Mouse (Mus musculus) gastrocnemius, postnatal 14 days (tissue): ENCODE measurements around the gene Hist1h3b. TPM values are rescaled to one million over a fixed set of nuclear protein-coding genes. Genes with fewer than 3 reads are reported as not detected.
"Not testable (repeated sequence)": the region's sequence is repeated elsewhere in the genome, so short reads cannot be mapped to it uniquely, and the experiment has no call there.

ENCODE experiments used
- DNase-seq: peaks from one replicate; pipeline ENCODE4 v3.0.0; 2021; ENCODE audit warnings: mixed read lengths
- intact Hi-C: fragments of 180-260 bp; cut with DNase I; formaldehyde crosslinking; loops from one replicate; pipeline ENCODE4 v1.15.1; 2025; ENCODE audit warnings: low total_unique reads
- total RNA-seq, 2 experiments: library from RNA; stranded (reverse); gene quantifications; 2 replicates each; pipeline ENCODE4 v1.2.3; 2021

The Hist1h3b gene
- total RNA-seq, 2 experiments from 2014 or later = 86.8 to 91.4 TPM

DNA sequence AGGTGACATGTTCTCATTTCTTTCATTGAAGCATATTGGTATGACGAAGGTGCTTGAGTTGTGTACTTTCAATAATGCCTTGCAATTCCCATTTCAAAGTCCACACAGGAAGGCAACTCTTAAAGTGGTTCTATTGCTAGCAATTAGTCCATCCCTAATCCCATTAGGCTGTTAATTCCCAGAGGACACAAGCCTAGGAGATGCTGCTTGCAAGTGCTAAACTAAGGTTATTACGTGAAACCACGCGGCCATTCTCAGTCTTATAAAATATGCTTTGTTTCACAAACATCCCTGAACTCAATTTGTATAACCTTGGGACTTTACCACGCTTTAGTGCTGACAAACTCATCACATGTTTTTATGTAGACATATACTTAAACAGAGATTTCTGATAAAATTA lies 15.0 kb upstream of the Hist1h3b start:
- no peak for DNase-seq
- intact Hi-C loops = no loop called here

DNA sequence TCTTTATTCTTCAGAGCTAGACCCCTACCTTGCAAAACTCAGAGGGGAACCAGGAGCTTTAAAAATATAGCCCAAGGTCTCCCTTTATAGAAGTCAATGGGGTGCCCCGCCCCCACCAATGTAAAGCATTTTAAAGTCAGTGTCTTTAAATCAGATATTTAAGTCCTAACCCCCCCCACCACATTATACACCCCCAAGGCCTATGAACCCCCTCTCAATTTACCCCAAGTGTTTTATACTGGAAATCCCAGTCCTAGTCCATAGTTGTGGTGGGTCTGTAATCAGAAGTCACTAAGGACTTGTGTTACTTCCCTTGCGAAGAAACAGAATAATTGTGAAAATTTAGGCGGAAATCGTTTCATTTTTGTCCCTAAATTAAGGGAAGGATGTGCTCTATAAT lies 14.0 kb upstream of the Hist1h3b start:
- DNase-seq = no peak
- intact Hi-C loops = no loop called here

DNA sequence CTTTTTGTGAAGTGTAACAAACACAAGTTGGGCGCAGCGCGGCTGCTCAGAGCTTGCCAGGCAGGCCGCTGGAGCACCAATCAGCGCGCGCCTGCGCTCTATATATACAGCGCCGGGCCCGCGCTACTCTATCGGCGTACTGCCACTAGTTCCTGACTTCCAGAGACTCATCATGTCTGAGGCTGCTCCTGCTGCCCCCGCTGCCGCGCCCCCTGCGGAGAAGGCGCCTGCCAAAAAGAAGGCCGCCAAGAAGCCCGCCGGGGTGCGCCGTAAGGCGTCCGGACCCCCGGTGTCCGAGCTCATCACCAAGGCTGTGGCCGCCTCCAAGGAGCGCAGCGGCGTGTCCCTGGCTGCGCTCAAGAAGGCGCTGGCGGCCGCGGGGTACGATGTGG lies 13.4 kb upstream of the Hist1h3b start, which contains the start of gene Hist1h1c:
Gene Hist1h1c (plus strand): TSS at position 132 of the 392 bp plus-strand sequence.
- peak; percentile 86 for DNase-seq
- intact Hi-C loops = no loop called here

DNA sequence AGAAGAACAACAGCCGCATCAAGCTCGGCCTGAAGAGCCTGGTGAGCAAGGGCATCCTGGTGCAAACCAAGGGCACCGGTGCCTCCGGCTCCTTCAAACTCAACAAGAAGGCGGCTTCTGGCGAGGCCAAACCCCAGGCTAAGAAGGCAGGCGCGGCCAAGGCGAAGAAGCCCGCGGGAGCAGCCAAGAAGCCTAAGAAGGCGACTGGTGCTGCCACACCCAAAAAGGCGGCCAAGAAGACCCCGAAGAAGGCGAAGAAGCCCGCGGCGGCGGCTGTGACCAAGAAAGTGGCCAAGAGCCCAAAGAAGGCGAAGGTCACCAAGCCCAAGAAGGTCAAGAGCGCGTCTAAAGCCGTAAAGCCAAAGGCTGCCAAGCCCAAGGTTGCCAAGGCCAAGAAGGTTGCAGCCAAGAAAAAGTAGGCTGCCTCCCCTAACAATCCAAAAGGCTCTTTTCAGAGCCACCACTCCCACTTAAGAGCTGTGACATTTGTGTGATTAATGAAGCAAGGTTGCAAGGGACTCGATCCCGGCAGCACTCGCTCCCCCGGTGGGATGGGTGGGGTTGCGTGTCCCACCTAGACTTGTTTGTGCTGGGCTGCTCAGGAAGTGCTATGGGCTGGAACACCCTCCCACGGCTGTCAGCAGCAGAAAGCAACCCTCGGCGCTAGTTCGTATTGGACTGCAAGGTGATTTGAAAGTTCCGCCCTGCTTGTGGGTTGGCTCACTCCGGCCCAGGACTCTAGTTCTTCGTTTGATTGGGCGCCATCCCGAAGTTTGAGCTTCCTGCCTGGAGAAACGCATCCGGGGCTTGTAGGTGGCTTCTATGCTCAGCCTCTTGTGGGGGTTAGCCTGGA lies 12.8 kb upstream of the Hist1h3b start:
- intact Hi-C loops = no loop called here
- peak; percentile 91 for DNase-seq

DNA sequence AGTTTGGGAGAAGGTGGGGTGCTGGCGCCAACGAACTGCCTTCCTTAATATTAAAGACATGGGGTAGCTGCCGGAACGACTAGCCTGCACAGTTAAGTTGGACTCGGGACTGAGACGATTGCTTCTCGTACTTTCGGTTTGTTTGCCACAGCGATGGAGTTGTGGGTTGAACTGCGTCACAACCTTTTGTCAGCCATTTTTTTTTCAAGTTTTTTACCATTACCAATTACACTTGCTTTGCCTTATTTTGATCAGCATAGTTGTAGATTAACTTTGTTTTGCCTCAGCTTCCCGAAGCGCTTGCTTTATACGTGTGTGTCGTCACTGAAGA lies 12.2 kb upstream of the Hist1h3b start:
- no peak for DNase-seq
- intact Hi-C loops = no loop called here

DNA sequence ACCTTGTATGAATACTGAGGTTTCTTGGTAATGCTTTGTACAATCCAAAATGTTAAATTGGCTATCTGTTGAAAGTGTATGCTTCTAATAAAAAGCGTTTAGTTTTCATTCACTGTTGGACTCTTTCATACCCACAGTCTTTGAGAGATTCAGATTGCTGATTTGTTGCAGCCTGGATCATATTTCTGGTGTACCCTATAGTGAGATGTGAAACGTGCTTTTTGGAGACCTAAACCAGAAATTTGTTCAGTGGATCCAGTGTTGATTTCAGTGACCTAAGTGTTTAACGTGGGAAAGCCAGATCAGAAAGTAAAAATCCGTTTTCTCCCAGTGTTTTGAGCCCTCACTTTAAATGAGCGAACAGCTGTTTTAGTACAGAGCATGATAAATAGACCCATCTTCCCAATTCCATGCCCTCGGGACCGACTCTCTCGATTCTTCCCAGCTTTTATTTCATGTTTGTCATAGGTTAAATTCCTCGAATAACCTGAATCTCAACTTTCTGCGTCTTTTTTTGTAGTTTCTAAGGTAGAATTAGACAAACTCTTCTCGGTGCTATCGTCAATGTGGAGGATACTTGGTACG lies 11.7 kb upstream of the Hist1h3b start:
- intact Hi-C loops = no loop called here
- no peak for DNase-seq

DNA sequence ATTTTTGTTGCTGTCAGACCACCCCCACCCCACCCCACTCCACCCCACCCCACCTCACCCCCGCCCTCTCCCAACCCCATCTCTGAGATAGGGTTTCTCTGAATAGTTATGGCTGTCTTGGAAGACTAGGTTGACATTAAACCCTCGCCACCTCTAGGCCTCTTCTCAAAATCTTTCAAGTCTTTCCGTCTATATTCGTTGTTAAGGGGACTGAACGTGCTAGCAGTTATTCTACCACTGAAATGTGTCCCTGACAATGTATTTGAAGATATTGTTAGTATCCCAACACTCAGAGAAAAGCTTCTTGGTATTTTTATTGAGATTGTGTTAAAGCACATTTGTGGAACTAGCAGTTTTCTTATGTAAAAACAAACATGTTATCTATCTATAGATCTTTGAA lies 11.2 kb upstream of the Hist1h3b start:
- DNase-seq = no peak
- intact Hi-C loops = no loop called here

DNA sequence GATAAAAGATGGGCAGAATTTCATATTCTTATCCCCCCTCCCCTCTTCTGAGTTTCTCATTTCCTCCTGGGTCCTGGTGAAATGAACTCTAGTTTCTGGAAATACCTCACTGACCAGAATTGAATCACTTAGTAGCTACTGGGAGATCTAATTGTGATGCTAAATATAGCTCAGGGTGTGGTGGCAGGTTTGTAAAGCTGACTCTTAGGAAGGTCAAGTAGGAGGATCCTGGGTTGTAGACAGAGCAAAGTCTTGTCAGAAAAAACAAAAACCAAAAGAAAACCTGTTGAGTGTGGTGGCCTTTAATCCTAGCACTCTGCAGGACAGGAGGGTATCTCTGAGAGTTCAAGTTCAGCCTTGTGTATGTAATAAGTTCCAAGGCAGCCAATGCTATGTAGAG lies 10.1 kb upstream of the Hist1h3b start:
- no peak for DNase-seq
- intact Hi-C loops = no loop called here

DNA sequence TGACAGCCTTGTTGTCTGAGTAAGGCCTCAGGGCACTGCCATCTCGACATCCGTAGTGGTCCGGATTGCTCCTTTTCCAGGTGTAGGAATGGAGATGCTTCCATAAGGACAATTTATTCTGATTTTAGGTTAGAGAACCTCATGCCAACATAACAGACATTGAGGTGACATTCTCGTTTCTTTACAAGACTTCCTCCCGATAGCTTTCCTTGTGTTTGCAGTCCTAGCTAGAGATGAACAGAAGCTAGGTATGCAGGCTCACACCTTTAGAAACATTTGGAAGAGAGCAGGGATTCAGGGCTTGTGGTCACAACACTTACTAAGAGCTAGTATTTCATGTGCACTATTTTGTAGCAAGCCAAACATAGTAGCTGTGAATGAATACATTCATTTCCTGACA lies 8.9 kb upstream of the Hist1h3b start:
- intact Hi-C loops = no loop called here
- no peak for DNase-seq

DNA sequence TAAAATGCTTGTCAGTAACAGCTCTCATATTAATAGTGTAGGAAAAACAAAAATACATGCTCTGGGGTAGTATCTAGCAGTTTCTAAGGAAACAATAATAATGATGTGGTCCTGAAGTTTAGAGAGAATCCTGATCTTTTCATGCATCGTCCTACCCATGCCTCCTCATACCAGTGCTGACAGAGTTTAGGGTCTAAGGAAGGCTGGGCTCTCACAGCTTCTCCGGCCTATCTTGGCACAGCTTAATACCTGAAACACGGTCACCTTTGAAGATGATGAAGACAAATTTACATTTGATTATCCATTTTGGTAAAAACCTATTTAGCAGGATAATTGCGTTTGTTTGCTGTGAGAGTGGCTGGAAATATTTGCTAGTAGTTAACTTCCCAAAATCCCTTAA lies 8.1 kb upstream of the Hist1h3b start:
- intact Hi-C loops = no loop called here
- no peak for DNase-seq

DNA sequence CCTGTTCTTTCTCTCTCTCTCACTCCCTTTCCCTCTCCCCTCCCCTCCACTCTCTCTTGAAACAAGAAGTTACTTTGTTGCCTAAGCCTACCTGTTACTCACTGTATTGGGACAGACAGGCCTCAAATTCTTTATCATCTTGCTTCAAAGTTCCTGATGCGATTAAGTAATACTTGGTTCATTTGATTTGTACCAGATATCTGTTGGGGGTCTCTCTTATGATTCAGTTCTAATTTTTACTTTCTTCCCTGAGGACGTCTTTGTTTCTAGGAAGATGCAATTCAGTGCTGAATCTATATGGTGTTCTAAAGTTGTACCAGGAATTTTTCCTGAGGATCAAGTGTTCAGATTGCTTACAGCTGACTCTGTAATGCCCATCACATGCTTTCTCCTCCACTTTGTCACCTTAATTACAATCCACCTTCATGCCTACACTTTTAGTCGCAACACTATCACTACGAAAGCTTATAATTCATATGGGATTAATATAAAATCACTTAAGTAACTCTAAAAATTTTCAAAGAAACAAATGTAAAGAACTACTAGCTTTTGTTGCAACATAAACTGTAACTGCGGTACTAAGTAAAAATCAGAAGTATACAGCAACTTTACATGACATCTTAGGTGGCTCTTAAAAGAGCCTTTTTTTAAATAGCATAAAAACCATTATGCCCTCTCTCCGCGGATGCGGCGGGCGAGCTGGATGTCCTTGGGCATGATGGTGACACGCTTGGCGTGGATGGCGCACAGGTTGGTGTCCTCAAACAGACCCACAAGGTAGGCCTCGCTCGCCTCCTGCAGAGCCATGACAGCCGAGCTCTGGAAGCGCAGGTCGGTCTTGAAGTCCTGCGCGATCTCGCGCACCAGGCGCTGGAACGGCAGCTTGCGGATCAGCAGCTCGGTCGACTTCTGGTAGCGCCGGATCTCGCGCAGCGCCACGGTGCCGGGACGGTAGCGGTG lies 7.4 kb upstream of the Hist1h3b start:
- intact Hi-C loops = no loop called here
- no peak for DNase-seq

DNA sequence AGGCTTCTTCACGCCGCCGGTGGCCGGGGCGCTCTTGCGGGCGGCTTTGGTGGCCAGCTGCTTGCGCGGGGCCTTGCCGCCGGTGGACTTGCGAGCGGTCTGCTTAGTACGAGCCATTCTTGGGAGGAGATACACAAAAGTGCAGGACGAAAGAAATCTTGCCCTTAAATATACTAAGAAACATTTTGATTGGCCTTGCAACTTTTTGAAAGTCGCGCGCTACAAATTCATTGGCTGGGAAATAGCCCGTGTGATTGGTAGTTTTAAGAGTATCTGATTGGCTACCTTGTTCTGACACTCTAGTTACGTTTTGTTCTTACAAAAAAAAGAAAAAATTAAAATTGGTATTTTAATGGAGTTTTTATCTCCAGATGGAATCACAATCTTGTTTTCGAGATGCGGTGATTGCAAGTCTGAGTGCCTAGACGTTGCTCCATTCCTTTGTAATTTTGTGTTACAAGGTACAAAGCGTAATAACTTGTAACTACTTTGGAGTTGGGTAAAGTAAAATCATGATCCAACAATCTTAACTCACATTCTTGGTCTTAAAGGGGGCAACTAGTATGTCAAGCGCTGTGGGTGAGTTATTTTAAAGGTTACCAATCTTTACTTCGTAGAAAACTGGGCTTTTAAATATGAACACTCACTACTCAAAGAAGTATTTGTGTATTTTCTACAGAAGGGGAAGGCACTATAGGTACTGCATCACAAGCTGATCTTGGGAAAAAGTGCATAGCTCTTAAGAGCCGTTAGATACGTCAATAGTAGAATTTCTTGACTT lies 6.5 kb upstream of the Hist1h3b start, which contains the start of gene Hist1h3c:
Gene Hist1h3c (minus strand): TSS at position 222 of the 781 bp plus-strand sequence.
- intact Hi-C loops = no loop called here
- DNase-seq = peak; percentile 71

DNA sequence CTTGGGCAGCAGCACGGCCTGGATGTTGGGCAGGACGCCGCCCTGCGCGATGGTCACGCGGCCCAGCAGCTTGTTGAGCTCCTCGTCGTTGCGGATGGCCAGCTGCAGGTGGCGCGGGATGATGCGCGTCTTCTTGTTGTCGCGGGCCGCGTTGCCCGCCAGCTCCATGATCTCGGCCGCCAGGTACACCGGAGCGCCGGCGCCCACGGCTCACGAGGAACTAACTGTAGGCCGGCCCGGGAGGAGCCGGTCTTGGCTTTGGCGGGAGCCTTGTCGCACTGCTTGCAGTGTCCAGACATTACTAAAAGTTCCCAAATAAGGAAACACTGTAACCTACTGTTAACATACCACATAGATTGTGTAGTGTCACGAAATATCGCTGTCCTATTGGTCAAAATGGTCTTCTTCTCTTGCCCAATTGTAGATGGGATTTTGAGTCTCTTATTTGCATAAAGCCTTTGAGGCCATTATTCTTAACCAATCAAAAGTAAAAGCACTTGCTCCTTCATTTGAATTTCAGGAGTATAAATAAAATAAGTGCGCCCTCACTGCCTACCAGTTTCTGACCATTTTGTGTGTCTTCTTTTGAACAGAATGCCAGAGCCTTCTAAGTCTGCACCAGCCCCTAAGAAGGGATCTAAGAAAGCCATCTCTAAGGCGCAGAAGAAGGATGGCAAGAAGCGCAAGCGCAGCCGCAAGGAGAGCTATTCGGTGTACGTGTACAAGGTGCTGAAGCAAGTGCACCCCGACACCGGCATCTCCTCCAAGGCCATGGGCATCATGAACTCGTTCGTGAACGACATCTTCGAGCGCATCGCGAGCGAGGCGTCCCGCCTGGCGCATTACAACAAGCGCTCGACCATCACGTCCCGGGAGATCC lies 5.6 kb upstream of the Hist1h3b start, which contains the start of gene Hist1h2bb:
Gene Hist1h2bb (plus strand): TSS at position 534 of the 880 bp plus-strand sequence.
- intact Hi-C loops = not testable (repeated sequence)
- DNase-seq = peak; percentile 52

DNA sequence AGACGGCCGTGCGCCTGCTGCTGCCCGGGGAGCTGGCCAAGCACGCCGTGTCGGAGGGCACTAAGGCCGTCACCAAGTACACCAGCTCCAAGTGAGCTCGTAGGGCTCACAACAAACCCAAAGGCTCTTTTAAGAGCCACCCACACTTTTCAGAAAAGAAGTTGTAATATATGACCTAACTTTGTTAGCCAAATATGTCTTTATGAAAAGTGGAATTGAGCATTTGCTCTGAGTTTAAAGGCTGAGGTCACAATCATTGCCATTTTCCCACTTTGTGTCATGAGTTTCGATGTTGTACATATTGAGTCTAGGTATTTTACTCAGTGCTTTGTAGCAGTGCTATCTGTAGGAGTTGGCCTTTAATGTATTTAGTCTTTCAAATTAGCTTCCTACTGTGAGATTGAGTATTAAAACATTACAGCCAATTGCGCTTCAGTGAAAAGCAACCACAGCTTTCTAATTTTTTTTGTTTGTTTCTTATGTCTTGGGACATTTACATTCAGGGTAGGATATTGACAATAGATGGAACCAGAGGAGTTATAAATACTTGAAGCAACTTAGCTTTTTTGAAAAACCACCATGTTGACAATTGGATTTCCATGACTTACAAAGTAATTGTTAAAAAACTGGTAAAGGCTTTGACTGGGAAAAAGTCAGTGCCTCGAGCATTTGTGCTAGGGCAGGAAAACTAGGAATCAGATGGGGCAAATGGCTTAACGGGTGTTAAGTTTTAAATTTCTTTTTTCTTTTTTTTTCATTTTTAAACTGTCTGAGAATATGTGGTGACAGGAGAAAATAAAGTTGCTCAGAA lies 4.8 kb upstream of the Hist1h3b start:
- no peak for DNase-seq
- intact Hi-C loops = no loop called here

DNA sequence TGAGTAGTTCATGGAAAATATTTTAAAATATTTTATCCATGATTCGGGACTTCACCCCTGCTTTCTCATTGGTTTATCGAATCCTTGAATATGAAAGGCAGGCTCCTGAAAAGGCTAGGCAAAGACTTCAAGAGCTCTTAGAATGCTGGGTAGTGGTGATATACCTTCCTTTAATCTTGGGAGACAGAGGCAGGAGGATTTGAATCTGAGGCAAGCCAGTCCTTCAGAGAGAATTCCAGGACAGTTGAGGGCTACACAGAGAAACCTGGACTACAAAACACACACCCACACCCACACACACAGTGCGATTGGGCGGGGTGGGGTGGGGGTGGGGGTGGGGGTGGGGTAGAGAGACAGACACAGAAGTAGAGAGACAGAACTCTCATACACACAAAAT lies 4.2 kb upstream of the Hist1h3b start:
- intact Hi-C loops = no loop called here
- no peak for DNase-seq

DNA sequence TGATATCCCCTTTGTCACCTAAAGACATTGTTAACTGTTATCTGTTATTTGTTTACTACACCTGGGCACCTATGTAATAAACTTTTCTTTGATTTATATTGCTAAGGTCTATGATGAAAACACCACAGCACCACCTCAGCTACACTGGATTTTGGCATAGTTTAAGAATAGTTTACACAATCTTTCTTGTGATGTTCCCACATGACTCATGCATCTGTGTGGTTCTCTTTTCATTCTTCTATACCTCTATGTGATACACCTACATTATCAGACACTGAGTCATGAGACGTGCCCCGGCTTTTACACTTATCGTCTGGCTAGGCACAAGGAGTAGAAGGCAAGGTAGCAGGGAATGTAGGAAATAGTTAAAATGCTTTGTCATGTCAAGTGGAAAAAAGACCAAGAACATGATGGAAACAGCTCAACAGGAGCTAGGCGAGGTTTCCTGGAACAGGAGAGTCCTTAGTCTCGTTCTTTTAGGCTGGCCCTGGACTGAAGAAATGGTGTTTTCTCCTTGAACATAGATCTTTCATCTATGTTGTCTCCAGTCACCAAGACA lies 2.4 kb upstream of the Hist1h3b start:
- intact Hi-C loops = no loop called here
- DNase-seq = no peak

DNA sequence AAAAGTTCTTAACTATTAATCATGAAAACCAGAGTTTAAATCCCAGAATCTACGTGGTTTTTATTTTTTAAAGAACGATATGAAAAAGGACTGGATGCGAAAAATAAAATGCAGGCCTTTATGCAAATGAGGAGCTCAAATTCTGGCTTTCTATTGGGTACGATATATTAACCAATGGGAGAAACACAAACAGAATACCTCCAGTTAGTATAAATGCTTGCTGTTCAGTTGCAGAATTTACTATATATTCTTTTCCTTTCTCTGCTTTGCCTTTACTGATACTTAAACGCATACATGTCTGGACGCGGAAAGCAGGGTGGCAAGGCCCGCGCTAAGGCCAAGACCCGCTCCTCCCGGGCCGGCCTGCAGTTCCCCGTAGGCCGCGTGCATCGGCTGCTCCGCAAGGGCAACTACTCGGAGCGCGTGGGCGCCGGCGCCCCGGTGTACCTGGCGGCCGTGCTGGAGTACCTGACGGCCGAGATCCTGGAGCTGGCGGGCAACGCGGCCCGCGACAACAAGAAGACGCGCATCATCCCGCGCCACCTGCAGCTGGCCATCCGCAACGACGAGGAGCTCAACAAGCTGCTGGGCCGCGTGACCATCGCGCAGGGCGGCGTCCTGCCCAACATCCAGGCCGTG lies 1.1 kb upstream of the Hist1h3b start, which contains the start of gene Hist1h2ab:
Gene Hist1h2ab (plus strand): TSS at position 288 of the 639 bp plus-strand sequence.
- DNase-seq, intact Hi-C loops: not testable (repeated sequence)
